Mouse (Mus musculus) retina, embryonic 14.5 days (tissue): ENCODE data around the gene Atraid.
"Not testable (repeated sequence)": the region's sequence is repeated elsewhere in the genome, so short reads cannot be mapped to it uniquely, and the experiment has no call there.

ENCODE experiments used
- DNase-seq: peaks from one replicate; pipeline ENCODE4 v3.0.0-alpha.2; 2015; ENCODE audit warnings: low spot score

Gene Atraid

GRCm38 (mm10) chr5:31047848-31048762 lies at the start of gene Atraid:
Atraid (plus strand) TSS chr5:31048312.
- peak; percentile 98 for DNase-seq

- no peak for DNase-seq
These were observed 48.8 kb upstream of the Atraid start for GRCm38 (mm10) chr5:30999324-30999723.

GRCm38 (mm10) chr5:31000122-31000521 lies 48.0 kb upstream of the Atraid start:
- no peak for DNase-seq

- DNase-seq, result no peak
These were observed 47.1 kb upstream of the Atraid start for GRCm38 (mm10) chr5:31000993-31001392.

- DNase-seq, result no peak
These were observed 46.6 kb upstream of the Atraid start for GRCm38 (mm10) chr5:31001560-31001959.

GRCm38 (mm10) chr5:31004184-31004583 lies 43.9 kb upstream of the Atraid start:
- peak; percentile 94 for DNase-seq

GRCm38 (mm10) chr5:31012737-31013136 lies 35.4 kb upstream of the Atraid start:
- DNase-seq, result no peak

- DNase-seq, result no peak
These were observed 32.2 kb upstream of the Atraid start for GRCm38 (mm10) chr5:31015913-31016312.

- not testable (repeated sequence) for DNase-seq
These were observed 26.3 kb upstream of the Atraid start for GRCm38 (mm10) chr5:31021790-31022189.

GRCm38 (mm10) chr5:31022690-31023089 lies 25.4 kb upstream of the Atraid start:
- peak; percentile 15 for DNase-seq

GRCm38 (mm10) chr5:31023254-31023653 lies 24.9 kb upstream of the Atraid start:
- DNase-seq, result no peak

- no peak for DNase-seq
These were observed 23.5 kb upstream of the Atraid start for GRCm38 (mm10) chr5:31024641-31025040.

GRCm38 (mm10) chr5:31030926-31031325 lies 17.2 kb upstream of the Atraid start:
- DNase-seq, result no peak

- no peak for DNase-seq
These were observed 16.6 kb upstream of the Atraid start for GRCm38 (mm10) chr5:31031508-31031907.

- no peak for DNase-seq
These were observed 13.4 kb upstream of the Atraid start for GRCm38 (mm10) chr5:31034669-31035068.

- not testable (repeated sequence) for DNase-seq
These were observed 11.6 kb upstream of the Atraid start for GRCm38 (mm10) chr5:31036556-31036955.

- DNase-seq, result no peak
These were observed 9.8 kb upstream of the Atraid start for GRCm38 (mm10) chr5:31038171-31038845.

GRCm38 (mm10) chr5:31046416-31046815 lies 1.7 kb upstream of the Atraid start:
- DNase-seq, result no peak

- no peak for DNase-seq
These were observed 1.0 kb upstream of the Atraid start for GRCm38 (mm10) chr5:31047074-31047473.

GRCm38 (mm10) chr5:31048763-31049641 lies 890 bp downstream of the Atraid start, which contains the start of gene Slc5a6:
Slc5a6 (minus strand) TSS chr5:31048924.
- peak; percentile 73 for DNase-seq

GRCm38 (mm10) chr5:31050427-31050826 lies 2.3 kb downstream of the Atraid start:
- no peak for DNase-seq

GRCm38 (mm10) chr5:31053728-31054127 lies 5.6 kb downstream of the Atraid start:
- not testable (repeated sequence) for DNase-seq
